Mouse (Mus musculus) leukemia stem cell, adult 10-12 weeks (primary cell): Measurements from ENCODE around the gene Zfp853. TPM values are rescaled to one million over a fixed set of nuclear protein-coding genes. Genes with fewer than 3 reads are reported as not detected.

Source experiments
- polyA plus RNA-seq: library from polyadenylated mRNA; stranded (reverse); fragments of >175 nt; gene quantifications from 2 replicates; pipeline ENCODE4 v1.2.3, GENCODE M21; 2012; ENCODE audit warnings: low replicate concordance

Zfp853 gene
- polyA plus RNA-seq, result 0.09 and 0.14 TPM in 2 replicates

DNA sequence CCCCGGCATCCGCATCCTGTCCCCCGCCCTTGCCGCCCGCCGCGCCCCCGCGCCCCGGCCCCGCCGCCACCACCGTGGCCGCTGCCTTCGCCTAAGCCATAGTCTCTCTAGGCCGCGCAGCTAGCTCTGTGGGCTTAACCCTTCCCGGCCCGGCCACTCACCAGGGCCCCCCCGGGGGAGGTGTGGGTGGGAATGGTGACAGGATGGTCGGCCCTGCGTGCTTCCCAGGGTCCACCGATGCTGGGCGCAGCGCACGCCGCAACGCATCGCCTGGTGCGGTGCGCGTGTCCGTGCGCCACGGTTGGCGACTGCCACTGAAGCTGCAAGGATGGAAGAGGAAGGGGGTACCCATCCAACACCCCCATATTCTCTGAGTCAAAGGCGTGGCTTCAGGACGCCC lies at the start of gene Zfp853:
Gene Zfp853 (minus strand): TSS at position 220 of the 400 bp plus-strand sequence.

DNA sequence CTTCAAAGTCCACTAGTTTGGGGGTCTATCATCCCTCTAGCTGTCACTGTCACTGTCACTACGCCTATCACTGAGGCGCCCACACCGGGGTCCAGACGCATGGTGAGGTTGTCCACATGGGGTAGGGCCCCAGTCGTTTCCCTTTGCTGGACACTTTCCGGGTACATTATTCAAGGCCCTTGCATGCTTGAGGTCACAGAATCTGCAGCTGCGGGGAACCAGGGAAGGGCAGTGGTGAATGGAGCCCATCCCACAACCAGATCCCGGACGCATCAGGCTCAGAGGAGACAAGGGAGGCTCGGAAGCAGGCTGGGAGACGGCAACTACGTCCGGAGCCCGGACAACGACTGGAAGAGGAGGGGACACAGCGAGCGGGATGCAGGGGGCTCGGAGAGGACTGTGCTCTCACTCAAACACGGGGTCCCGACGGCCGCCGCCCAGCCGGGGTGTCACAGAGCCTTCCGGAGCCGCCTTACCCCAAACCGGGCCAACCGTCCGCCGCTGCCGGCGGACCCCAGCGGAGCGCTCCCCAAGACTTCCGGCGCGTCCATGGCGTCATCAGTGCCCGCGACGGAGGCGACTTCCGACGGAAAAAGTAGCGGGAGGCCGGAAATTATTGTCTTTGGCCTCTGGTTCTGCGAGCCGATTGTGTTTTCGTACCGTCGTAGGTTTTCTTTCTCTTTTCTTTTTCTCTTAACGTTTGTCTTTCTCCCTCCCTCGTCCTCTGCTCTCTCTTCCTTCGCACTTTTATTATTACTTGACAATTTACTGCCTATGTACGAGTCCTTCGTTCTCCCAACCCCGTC lies 35.5 kb upstream of the Zfp853 start, which contains the start of gene Zdhhc4:
Gene Zdhhc4 (minus strand): TSS at position 567 of the 806 bp plus-strand sequence.

GRCm38 (mm10) chr5:143314730-143315513 lies 21.5 kb upstream of the Zfp853 start, which contains the start of gene E130309D02Rik:
TSS of gene E130309D02Rik (minus strand) at chr5:143315360.

DNA sequence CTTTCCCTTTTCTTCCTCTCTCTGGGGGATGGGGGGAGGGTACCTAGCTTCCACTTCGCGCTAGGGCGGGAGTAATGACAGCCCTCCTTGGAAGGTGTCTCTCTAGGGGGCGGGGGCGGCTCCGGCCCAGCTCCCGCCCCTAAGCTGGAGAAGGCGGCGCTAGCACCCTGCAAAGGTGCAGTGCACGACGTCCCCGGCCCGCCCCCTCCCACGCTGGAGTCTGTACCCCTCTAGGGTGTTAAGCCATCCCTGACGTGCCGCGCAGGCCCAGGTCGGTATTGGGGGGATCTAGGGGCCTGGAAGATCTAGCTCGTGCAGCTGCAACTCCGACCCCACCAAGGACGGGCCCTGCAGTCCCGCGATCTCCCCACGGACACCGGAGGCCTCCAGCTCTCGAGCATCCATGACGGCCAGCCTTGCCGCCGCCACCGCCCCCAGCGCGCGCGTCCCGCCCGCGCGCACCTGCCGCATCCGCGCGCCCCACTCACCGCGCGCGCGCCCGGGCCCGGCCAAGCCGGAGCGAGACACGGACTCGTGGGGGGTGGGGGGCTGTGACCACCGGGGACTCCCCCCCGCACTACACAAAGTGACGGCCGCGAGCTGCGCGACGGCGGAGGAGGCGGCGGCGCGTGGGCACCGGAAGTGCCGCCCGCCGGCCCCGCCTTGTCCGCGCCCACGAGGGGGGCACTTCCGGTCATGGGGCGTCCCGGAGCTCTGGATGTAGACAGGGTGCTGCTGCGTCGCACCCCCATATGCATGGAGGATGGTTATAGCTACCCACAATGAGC lies 23.9 kb downstream of the Zfp853 start, which contains the start of gene Zfp316:
Gene Zfp316 (minus strand): TSS at position 660 of the 788 bp plus-strand sequence.

Other genes with a start within 250 kb of the Zfp853 start
- gene Rnf216, start 180.6 kb downstream of the Zfp853 start, polyA plus RNA-seq, result 25.1 and 30.9 TPM in 2 replicates
- 0.03 TPM in 1 of 2 replicates, not detected in the other for gene Olfr718-ps1, start 146.0 kb downstream of the Zfp853 start, polyA plus RNA-seq
- gene Rbak, start 112.8 kb downstream of the Zfp853 start, polyA plus RNA-seq, result 0.81 and 2.0 TPM in 2 replicates
- not detected in 2 replicates for gene Spdye4b, start 112.6 kb downstream of the Zfp853 start, polyA plus RNA-seq
- gene Spdye4a, start 66.7 kb downstream of the Zfp853 start, polyA plus RNA-seq, result not detected in 2 replicates
- 2.6 and 3.4 TPM in 2 replicates for gene Zfp12, start 58.5 kb downstream of the Zfp853 start, polyA plus RNA-seq
- 12.3 and 12.6 TPM in 2 replicates for gene Zfp316, start 23.6 kb downstream of the Zfp853 start, polyA plus RNA-seq
- 143 and 151 TPM in 2 replicates for gene E130309D02Rik, start 21.7 kb upstream of the Zfp853 start, polyA plus RNA-seq
- 13.0 and 79.5 TPM in 2 replicates for gene Zdhhc4, start 35.6 kb upstream of the Zfp853 start, polyA plus RNA-seq
- not detected in 2 replicates for gene Grid2ip, start 63.7 kb upstream of the Zfp853 start, polyA plus RNA-seq
- gene Kdelr2, start 110.2 kb upstream of the Zfp853 start, polyA plus RNA-seq, result 33.5 and 102 TPM in 2 replicates
- 6.5 and 11.6 TPM in 2 replicates for gene Daglb, start 171.0 kb upstream of the Zfp853 start, polyA plus RNA-seq
- 41.3 and 82.8 TPM in 2 replicates for gene Rac1, start 234.4 kb upstream of the Zfp853 start, polyA plus RNA-seq